Mouse (Mus musculus): ENCODE measurements around the gene Lsm14a.
A peak's percentile ranks its signal among the peaks of the same experiment; 100 is the strongest.
"Not testable (repeated sequence)": the region's sequence is repeated elsewhere in the genome, so short reads cannot be mapped to it uniquely, and the experiment has no call there.

Lsm14a gene

GRCm38 (mm10) chr7:34373906-34374305 is 19.2 kb downstream of the Lsm14a start:
- DNase-seq (ENCODE audit: low spot score), result no peak

GRCm38 (mm10) chr7:34355629-34356028 is 37.5 kb downstream of the Lsm14a start:
- DNase-seq (ENCODE audit: low spot score), result no peak

- no peak for DNase-seq (ENCODE audit: low spot score)
These were observed 41.1 kb downstream of the Lsm14a start for GRCm38 (mm10) chr7:34351997-34352396.

- no peak for DNase-seq (ENCODE audit: low spot score)
These were observed 42.9 kb downstream of the Lsm14a start for GRCm38 (mm10) chr7:34350166-34350565.

GRCm38 (mm10) chr7:34348011-34348410 is 45.1 kb downstream of the Lsm14a start:
- DNase-seq (ENCODE audit: low spot score), result no peak

- no peak for DNase-seq (ENCODE audit: low spot score)
These were observed 46.1 kb downstream of the Lsm14a start for GRCm38 (mm10) chr7:34347041-34347440.

GRCm38 (mm10) chr7:34346505-34346904 is 46.6 kb downstream of the Lsm14a start:
- no peak for DNase-seq (ENCODE audit: low spot score)

GRCm38 (mm10) chr7:34342040-34342793 is 50.9 kb downstream of the Lsm14a start:
- DNase-seq (ENCODE audit: low spot score), result no peak

GRCm38 (mm10) chr7:34340841-34341240 is 52.3 kb downstream of the Lsm14a start:
- DNase-seq (ENCODE audit: low spot score), result no peak

GRCm38 (mm10) chr7:34339164-34339489 is 54.0 kb downstream of the Lsm14a start:
- no peak for DNase-seq (ENCODE audit: low spot score)

GRCm38 (mm10) chr7:34338445-34339163 is 54.5 kb downstream of the Lsm14a start:
- no peak for DNase-seq (ENCODE audit: low spot score)

- no peak for DNase-seq (ENCODE audit: low spot score)
These were observed 55.8 kb downstream of the Lsm14a start for GRCm38 (mm10) chr7:34337268-34337667.

- DNase-seq (ENCODE audit: low spot score), result not testable (repeated sequence)
These were observed 56.6 kb downstream of the Lsm14a start for GRCm38 (mm10) chr7:34336545-34336944.

- no peak for DNase-seq (ENCODE audit: low spot score)
These were observed 65.6 kb downstream of the Lsm14a start for GRCm38 (mm10) chr7:34327493-34327892.

- DNase-seq (ENCODE audit: low spot score), result no peak
These were observed 68.3 kb downstream of the Lsm14a start for GRCm38 (mm10) chr7:34324857-34325256.

- DNase-seq (ENCODE audit: low spot score), result no peak
These were observed 69.1 kb downstream of the Lsm14a start for GRCm38 (mm10) chr7:34324005-34324404.

- no peak for DNase-seq (ENCODE audit: low spot score)
These were observed 69.8 kb downstream of the Lsm14a start for GRCm38 (mm10) chr7:34323351-34323750.

GRCm38 (mm10) chr7:34321958-34322357 is 71.2 kb downstream of the Lsm14a start:
- DNase-seq (ENCODE audit: low spot score), result no peak

GRCm38 (mm10) chr7:34321119-34321518 is 72.0 kb downstream of the Lsm14a start:
- DNase-seq (ENCODE audit: low spot score), result no peak

GRCm38 (mm10) chr7:34319957-34320356 is 73.2 kb downstream of the Lsm14a start:
- no peak for DNase-seq (ENCODE audit: low spot score)

GRCm38 (mm10) chr7:34319123-34319522 is 74.0 kb downstream of the Lsm14a start:
- no peak for DNase-seq (ENCODE audit: low spot score)

- no peak for DNase-seq (ENCODE audit: low spot score)
These were observed 75.1 kb downstream of the Lsm14a start for GRCm38 (mm10) chr7:34317901-34318476.

- DNase-seq (ENCODE audit: low spot score), result peak; percentile 80
These were observed 79.7 kb downstream of the Lsm14a start, which contains the start of gene 4931406P16Rik for GRCm38 (mm10) chr7:34313443-34313875. 4931406P16Rik (minus strand) TSS chr7:34313551.
